Mouse (Mus musculus) hindbrain, embryonic 12.5 days (tissue): Measurements from ENCODE around the gene Rpl7a. TPM values are rescaled to one million over a fixed set of nuclear protein-coding genes. Genes with fewer than 3 reads are reported as not detected.
"Not testable (repeated sequence)": the region's sequence is repeated elsewhere in the genome, so short reads cannot be mapped to it uniquely, and the experiment has no call there.

ENCODE experiments used
- ATAC-seq: fragments of 200-750 bp; cut with Nextera tagmentation; 2 replicates; pipeline ENCODE4 v1.8.0; 2017; ENCODE audit warnings: moderate TSS enrichment; ENCODE audit not compliant: low FRiP score
- H3K27ac ChIP-seq: fragments of 300-500 bp; sonication (generic); 2 replicates; pipeline ENCODE4 v1.5.1; 2016; ENCODE audit warnings: mild to moderate bottlenecking
- H3K27me3 ChIP-seq: fragments of 300-500 bp; sonication (generic); 2 replicates; pipeline ENCODE4 v1.6.1; 2016; ENCODE audit warnings: mild to moderate bottlenecking
- H3K36me3 ChIP-seq: fragments of 300-500 bp; sonication (generic); 2 replicates; pipeline ENCODE4 v1.6.1; 2016; ENCODE audit warnings: mild to moderate bottlenecking
- H3K4me1 ChIP-seq: fragments of 300-500 bp; sonication (generic); 2 replicates; pipeline ENCODE4 v1.6.1; 2016
- H3K4me2 ChIP-seq: fragments of 300-500 bp; sonication (generic); replicated peaks from 2 replicates; pipeline ENCODE4 v1.6.1; 2016; ENCODE audit warnings: mild to moderate bottlenecking
- H3K4me3 ChIP-seq: fragments of 300-500 bp; sonication (generic); 2 replicates; pipeline ENCODE4 v1.5.1; 2016; ENCODE audit warnings: mild to moderate bottlenecking
- H3K9ac ChIP-seq: fragments of 300-500 bp; sonication (generic); 2 replicates; pipeline ENCODE4 v1.6.1; 2016; ENCODE audit warnings: mild to moderate bottlenecking, moderate library complexity
- H3K9me3 ChIP-seq: fragments of 300-500 bp; sonication (generic); replicated peaks from 2 replicates; pipeline ENCODE4 v1.6.1; 2016; ENCODE audit warnings: mild to moderate bottlenecking
- WGBS: fragments of 180-500 bp; shearing (Covaris S2); methylation state at CpG from one replicate; pipeline ENCODE4 v1.1.7; 2016; 5-methylcytosine and 5-hydroxymethylcytosine counted together
- polyA plus RNA-seq: library from polyadenylated mRNA; unstranded; fragments of >200 nt; fragmentation: Nextera tagmentation; extraction: Ambion mirVana; gene quantifications from 2 replicates; pipeline ENCODE4 v1.2.1, GENCODE M21; 2016

The Rpl7a gene
- 461 and 470 TPM in 2 replicates for polyA plus RNA-seq

- ATAC-seq = peak; percentile 92
- Histone ChIP-seq H3K27me3 (no peaks in the 10 kb centered on the region), H3K4me2 (peak within 1 kb of the TSS; percentile 100), H3K4me1 (peaks cover 41% of the 10 kb centered on the region), H3K36me3 (peaks cover 61% of the 10 kb centered on the region), H3K27ac (peak within 1 kb of the TSS; percentile 89), H3K9ac (peak within 1 kb of the TSS; percentile 97), H3K4me3 (peak within 1 kb of the TSS; percentile 90), H3K9me3 (no peaks in the 10 kb centered on the region)
- under 1% methylated on average over 73 of the region's 74 CpGs for WGBS
Observed at GRCm38 (mm10) chr2:26910124-26910993, at the start of gene Rpl7a, which contains the start of gene Med22. Gene Rpl7a (plus strand): TSS chr2:26910764. Gene Med22 (minus strand): TSS chr2:26910677.

- H3K4me2 ChIP-seq = no peak overlapping the region
- WGBS = 69% methylated on average over 3 of the region's 3 CpGs
- H3K27me3 ChIP-seq = no peaks in the 10 kb centered on the region
- no peaks in the 10 kb centered on the region for H3K9me3 ChIP-seq
- no peaks in the 10 kb centered on the region for H3K4me1 ChIP-seq
- no peak overlapping the region for H3K4me3 ChIP-seq
- no peaks in the 10 kb centered on the region for H3K36me3 ChIP-seq
- H3K27ac ChIP-seq = no peak overlapping the region
- ATAC-seq = no peak
- H3K9ac ChIP-seq = no peak overlapping the region
Observed at GRCm38 (mm10) chr2:26862856-26863255, 47.7 kb upstream of the Rpl7a start.

GRCm38 (mm10) chr2:26864879-26865278 lies 45.7 kb upstream of the Rpl7a start, which contains the start of gene Abo:
Gene Abo (minus strand): TSS chr2:26864979.
- WGBS = 73% methylated on average over 3 of the region's 3 CpGs
- Histone ChIP-seq H3K27ac (no peak within 1 kb of the TSS), H3K4me1 (no peaks in the 10 kb centered on the region), H3K9ac (no peak within 1 kb of the TSS), H3K27me3 (no peaks in the 10 kb centered on the region), H3K9me3 (no peaks in the 10 kb centered on the region), H3K4me2 (no peak within 1 kb of the TSS), H3K4me3 (no peak within 1 kb of the TSS), H3K36me3 (no peaks in the 10 kb centered on the region)
- ATAC-seq = no peak

- no peaks in the 10 kb centered on the region for H3K4me1 ChIP-seq
- H3K9ac ChIP-seq = no peak overlapping the region
- no peaks in the 10 kb centered on the region for H3K36me3 ChIP-seq
- H3K27ac ChIP-seq = no peak overlapping the region
- no peak for ATAC-seq
- no peaks in the 10 kb centered on the region for H3K27me3 ChIP-seq
- WGBS = 63% methylated on average over 6 of the region's 6 CpGs
- H3K4me2 ChIP-seq = no peak overlapping the region
- no peaks in the 10 kb centered on the region for H3K9me3 ChIP-seq
- no peak overlapping the region for H3K4me3 ChIP-seq
Observed at GRCm38 (mm10) chr2:26870666-26871065, 39.9 kb upstream of the Rpl7a start.

- no peaks in the 10 kb centered on the region; the same call in 1 of the 2 replicates for H3K9me3 ChIP-seq
- no peak overlapping the region for H3K27ac ChIP-seq
- no peak overlapping the region for H3K4me3 ChIP-seq
- no peak overlapping the region for H3K4me2 ChIP-seq
- no peaks in the 10 kb centered on the region for H3K27me3 ChIP-seq
- no peak overlapping the region for H3K9ac ChIP-seq
- H3K36me3 ChIP-seq = no peaks in the 10 kb centered on the region
- no peak for ATAC-seq
- no peaks in the 10 kb centered on the region for H3K4me1 ChIP-seq
Observed at GRCm38 (mm10) chr2:26878571-26878970, 32.0 kb upstream of the Rpl7a start.

GRCm38 (mm10) chr2:26885541-26885940 lies 25.0 kb upstream of the Rpl7a start:
- WGBS = 79% methylated on average over 2 of the region's 2 CpGs
- H3K9me3 ChIP-seq, H3K9ac ChIP-seq, H3K4me2 ChIP-seq, H3K4me3 ChIP-seq, H3K4me1 ChIP-seq, ATAC-seq, H3K27me3 ChIP-seq, H3K27ac ChIP-seq: not testable (repeated sequence)
- H3K36me3 ChIP-seq = peaks cover 28% of the 10 kb centered on the region

- H3K9ac ChIP-seq, H3K4me2 ChIP-seq, H3K27me3 ChIP-seq, H3K4me3 ChIP-seq, ATAC-seq, H3K9me3 ChIP-seq, H3K4me1 ChIP-seq, H3K27ac ChIP-seq: not testable (repeated sequence)
- WGBS = 57% methylated on average over 4 of the region's 4 CpGs
- peaks cover 33% of the 10 kb centered on the region for H3K36me3 ChIP-seq
Observed at GRCm38 (mm10) chr2:26886170-26886569, 24.4 kb upstream of the Rpl7a start.

GRCm38 (mm10) chr2:26895898-26896297 lies 14.7 kb upstream of the Rpl7a start:
- H3K9me3 ChIP-seq = no peaks in the 10 kb centered on the region
- no peak for ATAC-seq
- H3K9ac ChIP-seq = no peak overlapping the region
- no peak overlapping the region for H3K4me2 ChIP-seq
- WGBS = 92% methylated on average over 4 of the region's 4 CpGs
- H3K4me3 ChIP-seq = no peak overlapping the region
- no peak overlapping the region for H3K27ac ChIP-seq
- H3K27me3 ChIP-seq = no peaks in the 10 kb centered on the region
- H3K36me3 ChIP-seq = peaks cover 83% of the 10 kb centered on the region
- H3K4me1 ChIP-seq = peaks cover 3% of the 10 kb centered on the region

- peaks cover 26% of the 10 kb centered on the region for H3K4me1 ChIP-seq
- ATAC-seq = no peak
- H3K4me3 ChIP-seq = no peak overlapping the region
- H3K9ac ChIP-seq = no peak overlapping the region
- no peak overlapping the region for H3K27ac ChIP-seq
- WGBS = 87% methylated on average over 1 of the region's 1 CpGs
- no peak overlapping the region for H3K4me2 ChIP-seq
- peaks cover 49% of the 10 kb centered on the region for H3K36me3 ChIP-seq
- no peaks in the 10 kb centered on the region for H3K27me3 ChIP-seq
- no peaks in the 10 kb centered on the region for H3K9me3 ChIP-seq
Observed at GRCm38 (mm10) chr2:26900731-26901130, 9.8 kb upstream of the Rpl7a start.

GRCm38 (mm10) chr2:26901834-26902400 lies 8.6 kb upstream of the Rpl7a start:
- Histone ChIP-seq H3K4me3 (peak overlapping the region; percentile 84), H3K9me3 (no peaks in the 10 kb centered on the region), H3K27me3 (no peaks in the 10 kb centered on the region), H3K4me2 (peak overlapping the region; percentile 77), H3K36me3 (peaks cover 48% of the 10 kb centered on the region), H3K4me1 (peaks cover 26% of the 10 kb centered on the region), H3K9ac (peak overlapping the region; percentile 87), H3K27ac (peak overlapping the region; percentile 91; the same call in 1 of the 2 replicates)
- ATAC-seq = no peak
- 17% methylated on average over 7 of the region's 7 CpGs for WGBS

- H3K4me2 ChIP-seq = peak within 1 kb of the TSS; percentile 77
- under 1% methylated on average over 41 of the region's 41 CpGs for WGBS
- peak; percentile 94 for ATAC-seq
- H3K9ac ChIP-seq = peak within 1 kb of the TSS; percentile 87
- H3K27ac ChIP-seq = peak within 1 kb of the TSS; percentile 91
- H3K4me3 ChIP-seq = peak within 1 kb of the TSS; percentile 84
- peaks cover 47% of the 10 kb centered on the region for H3K36me3 ChIP-seq
- peaks cover 26% of the 10 kb centered on the region for H3K4me1 ChIP-seq
- H3K9me3 ChIP-seq = no peaks in the 10 kb centered on the region
- H3K27me3 ChIP-seq = no peaks in the 10 kb centered on the region
Observed at GRCm38 (mm10) chr2:26902467-26903220, 7.9 kb upstream of the Rpl7a start, which contains the start of gene Surf6. Gene Surf6 (minus strand): TSS chr2:26902879.

- H3K4me1 ChIP-seq = peaks cover 29% of the 10 kb centered on the region
- H3K4me3 ChIP-seq = peak overlapping the region; percentile 84
- no peaks in the 10 kb centered on the region for H3K27me3 ChIP-seq
- WGBS = 10% methylated on average over 7 of the region's 7 CpGs
- H3K36me3 ChIP-seq = peaks cover 47% of the 10 kb centered on the region
- H3K9ac ChIP-seq = peak overlapping the region; percentile 87
- no peak for ATAC-seq
- H3K9me3 ChIP-seq = no peaks in the 10 kb centered on the region
- peak overlapping the region; percentile 77 for H3K4me2 ChIP-seq
- peak overlapping the region; percentile 91 for H3K27ac ChIP-seq
Observed at GRCm38 (mm10) chr2:26903311-26903710, 7.3 kb upstream of the Rpl7a start.
